Mouse (Mus musculus) heart, adult 9 months (tissue): Measurements from ENCODE around the gene Btg4.

Experiments used
- DNase-seq, 2 experiments: peaks; one replicate each; pipeline ENCODE4 v3.0.0; 2022; ENCODE audit warnings: low spot score in 2 of 2

Gene Btg4

DNA sequence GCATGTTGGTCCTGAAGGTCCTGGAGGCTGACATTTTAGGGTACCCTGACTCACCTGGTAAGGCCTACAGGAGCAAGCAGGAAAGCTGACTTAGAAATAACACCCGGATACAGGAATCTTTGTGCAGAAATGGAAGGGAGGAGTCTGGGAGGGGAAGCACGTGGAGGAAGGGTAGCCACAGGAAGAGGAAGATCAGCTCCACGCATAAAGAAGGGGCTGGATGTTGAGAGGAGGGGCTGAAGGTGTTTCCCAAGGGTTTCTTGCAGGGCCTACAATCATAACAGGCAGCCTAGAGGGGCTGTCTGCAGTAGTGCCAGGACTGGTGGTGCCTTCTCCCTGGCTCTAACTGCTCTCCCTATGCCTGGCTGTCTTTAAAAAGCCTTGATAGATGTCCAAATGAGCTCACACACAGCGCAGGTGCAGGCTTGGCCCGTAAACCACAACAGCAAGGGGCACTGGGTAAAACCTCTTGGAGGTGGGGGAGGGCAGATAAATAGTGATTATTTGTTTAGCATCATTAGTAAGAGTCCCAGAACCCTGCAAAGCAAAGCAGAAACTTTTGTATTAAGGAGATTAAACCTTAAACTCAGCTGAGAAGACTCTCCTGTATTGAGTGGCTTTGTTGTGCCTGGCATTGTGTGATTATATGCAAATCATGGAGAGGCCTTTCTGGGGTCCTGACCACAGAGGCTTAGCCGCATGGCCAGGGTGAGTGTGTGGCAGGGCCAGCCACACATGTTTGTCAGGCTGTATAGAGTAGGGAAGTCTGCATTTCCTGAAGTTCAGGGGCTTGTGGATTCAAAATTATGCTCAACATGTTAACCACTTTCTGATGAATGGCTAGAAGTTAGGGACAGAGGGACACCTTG lies 104.8 kb downstream of the Btg4 start, which contains the start of gene Gm32742:
Gm32742 (minus strand) TSS at position 206 of the 869 bp plus-strand sequence.
- DNase-seq: no peak

DNA sequence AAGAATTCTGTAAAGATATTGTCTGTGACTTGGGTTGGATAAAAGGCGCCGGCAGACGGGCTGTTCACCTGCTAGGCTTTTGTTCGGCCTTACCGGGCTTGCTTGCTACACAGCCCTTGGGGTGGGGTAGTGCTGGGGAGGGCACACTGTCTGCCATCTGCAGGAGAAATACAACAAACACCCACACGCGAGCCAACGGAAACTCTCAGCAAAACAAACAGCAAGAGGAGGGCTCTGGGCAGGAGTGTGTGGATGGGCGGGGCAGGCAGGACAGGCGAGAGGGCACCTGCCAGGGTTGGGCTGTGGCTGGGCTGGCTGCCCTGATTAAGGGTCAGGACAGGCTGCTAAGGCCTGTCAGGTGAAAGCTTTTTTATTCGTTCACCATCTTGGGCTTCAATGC lies 107.3 kb downstream of the Btg4 start:
- no peak for DNase-seq

DNA sequence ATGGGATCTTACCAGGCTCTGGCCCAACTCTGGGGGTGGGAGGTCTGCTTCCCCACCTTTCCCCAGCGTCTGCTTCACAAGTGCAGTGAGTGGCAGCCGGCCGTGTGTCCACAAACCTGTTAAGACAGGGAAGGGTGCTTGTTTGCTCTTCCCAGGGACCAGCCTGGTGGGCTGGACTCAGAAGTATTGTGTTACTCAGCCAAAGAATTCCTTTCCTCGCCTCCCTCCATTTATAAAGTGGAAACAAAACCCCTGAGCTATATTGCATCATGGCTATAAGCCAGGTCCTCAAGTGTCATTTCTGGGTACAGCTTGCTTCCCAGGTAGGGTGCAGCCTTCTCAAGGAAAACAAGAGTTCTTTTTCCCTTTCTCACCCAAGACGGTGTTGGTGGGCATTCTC lies 108.0 kb downstream of the Btg4 start:
- DNase-seq: no peak

DNA sequence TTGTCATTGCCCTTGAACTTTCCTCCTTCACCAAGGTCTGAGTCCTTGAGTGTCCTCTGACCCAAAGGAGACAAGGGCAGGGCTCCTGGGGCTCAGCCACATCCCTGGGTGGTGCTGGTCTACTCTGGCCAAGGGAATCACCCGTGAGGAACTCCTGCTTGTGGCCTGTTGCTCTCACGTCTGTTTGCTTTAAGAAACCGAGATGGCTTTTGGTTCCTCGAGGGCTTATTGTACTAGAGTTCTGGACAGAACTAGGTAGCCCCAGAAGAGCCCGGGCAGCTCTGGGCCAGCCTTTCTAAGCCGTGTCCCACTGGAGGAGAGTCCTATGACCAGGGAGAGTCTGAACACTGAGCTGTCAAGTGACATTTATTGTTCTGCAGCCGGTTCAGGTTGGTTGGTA lies 108.4 kb downstream of the Btg4 start:
- no peak for DNase-seq
